Mouse (Mus musculus) embryonic stem cell, embryonic (primary cell): Measurements from ENCODE around the gene 1700020N01Rik.

Experiments
- CTCF ChIA-PET, 4 experiments: fragments of 300-600 bp in 2 of 4; fragments of 350-600 bp in 2 of 4; sonication (Branson Sonifier 250); formaldehyde crosslinking; loops; one replicate each; lab custom pipeline; 2022; ENCODE audit warnings: inconsistent platforms in 2 of 4; lab: Charles Lee
- POLR2A ChIA-PET, 4 experiments: fragments of 300-600 bp in 2 of 4; fragments of 350-600 bp in 2 of 4; sonication (Branson Sonifier 250); formaldehyde crosslinking; loops; one replicate each; lab custom pipeline; 2022; ENCODE audit warnings: antibody characterized with exemption in 4 of 4, inconsistent platforms in 1 of 4; lab: Charles Lee

Gene 1700020N01Rik

DNA sequence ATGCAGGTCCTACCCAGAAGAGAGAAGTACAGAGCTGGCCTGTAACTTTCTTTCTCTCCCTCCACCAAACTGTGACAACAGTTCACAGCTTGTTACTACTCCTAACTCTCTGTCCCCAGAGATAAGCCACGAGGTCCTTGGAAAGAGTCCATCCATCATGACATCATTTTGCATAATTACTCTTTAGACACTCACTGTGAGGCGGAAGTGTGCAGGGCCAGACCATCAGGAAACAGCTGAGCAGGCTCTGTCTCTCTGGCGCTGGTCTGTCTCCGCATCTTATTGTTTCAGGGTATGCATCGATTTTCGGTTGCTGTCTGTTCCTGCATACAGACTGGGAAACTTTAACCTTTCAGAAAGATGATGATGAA is 43.8 kb downstream of the 1700020N01Rik start:
- CTCF ChIA-PET, result interaction anchor here in 1 of 4 experiments (0.6 kb wide), 2 partner anchors 18 to 282 kb away, joined by 3 to 4 read pairs; no protein-coding TSS in a partner anchor
- POLR2A ChIA-PET, result interaction anchor here in 2 of 4 experiments (1.0 to 1.5 kb wide), 2 partner anchors 192 kb away, joined by 3 read pairs; no protein-coding TSS in a partner anchor

DNA sequence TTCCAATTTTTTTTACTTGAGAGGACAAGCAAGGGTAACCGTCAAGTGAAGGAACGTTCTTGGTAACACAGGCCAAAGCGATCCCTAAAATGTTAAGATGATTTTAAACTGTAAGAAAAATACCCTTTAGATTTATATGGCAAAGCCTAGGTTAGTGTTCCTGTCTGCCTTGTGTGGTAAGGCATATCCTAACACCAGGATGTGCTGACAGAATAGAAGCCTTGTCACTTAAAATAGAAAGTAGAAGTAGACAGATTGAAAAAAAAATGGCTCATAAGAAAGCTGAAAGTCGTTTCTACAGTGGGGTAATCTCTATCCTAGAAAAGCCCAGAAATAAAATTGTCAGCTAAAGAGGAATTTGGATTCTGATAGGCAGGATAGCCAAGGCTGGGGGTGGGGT is 58.4 kb downstream of the 1700020N01Rik start:
- POLR2A ChIA-PET, result no interaction called here
- CTCF ChIA-PET, result no interaction called here

DNA sequence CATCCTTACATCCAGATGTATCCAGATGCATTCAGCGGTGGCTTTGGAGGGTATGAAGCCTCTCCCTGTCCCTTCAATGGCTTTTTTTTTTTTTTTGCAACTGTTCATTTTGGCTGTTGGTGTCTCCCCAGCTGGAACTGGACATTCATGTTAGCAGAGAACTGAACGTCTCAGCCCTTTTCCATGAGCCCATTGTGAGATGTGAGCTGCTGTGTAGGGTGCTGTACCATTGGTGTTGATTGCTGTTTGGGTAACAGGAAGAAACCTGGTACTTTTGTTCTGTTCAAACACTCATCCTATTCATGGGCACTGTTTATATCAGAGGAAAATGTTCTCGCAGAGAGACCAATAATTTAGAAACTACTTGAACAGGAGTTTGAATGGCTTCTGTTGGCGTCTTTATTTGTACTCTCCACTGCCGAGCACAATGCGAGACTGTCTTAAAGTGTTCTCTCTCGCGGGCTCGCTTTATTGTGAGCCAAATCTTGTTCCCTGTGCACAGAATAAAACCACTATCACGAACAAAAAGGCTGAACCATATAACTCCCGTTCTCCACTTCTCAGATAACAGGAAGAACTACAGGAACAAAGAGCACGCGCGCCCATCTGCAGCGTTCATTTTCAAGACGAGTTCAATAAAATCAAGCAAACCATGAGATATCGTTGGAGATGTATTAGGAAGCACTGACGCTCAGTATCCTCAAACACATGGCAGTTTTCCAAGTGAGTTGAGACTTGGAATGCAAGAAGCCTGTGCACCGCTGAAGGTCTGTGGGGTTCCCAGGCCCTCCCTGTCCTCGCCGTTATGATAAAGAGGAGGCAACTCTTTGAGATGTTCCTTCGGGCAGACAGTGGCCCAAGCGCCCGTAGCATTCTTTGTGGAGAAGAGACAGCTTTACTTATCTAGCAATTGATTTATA is 59.7 kb downstream of the 1700020N01Rik start:
- CTCF ChIA-PET, result interaction anchor here in 3 of 4 experiments (0.6 to 0.9 kb wide), 3 partner anchors 10 to 618 kb away, joined by 3 to 9 read pairs (median 5); no protein-coding TSS in a partner anchor
- POLR2A ChIA-PET, result interaction anchor here in 1 of 4 experiments (0.6 kb wide), 1 partner anchor 623 kb away, joined by 4 read pairs; no protein-coding TSS in a partner anchor

DNA sequence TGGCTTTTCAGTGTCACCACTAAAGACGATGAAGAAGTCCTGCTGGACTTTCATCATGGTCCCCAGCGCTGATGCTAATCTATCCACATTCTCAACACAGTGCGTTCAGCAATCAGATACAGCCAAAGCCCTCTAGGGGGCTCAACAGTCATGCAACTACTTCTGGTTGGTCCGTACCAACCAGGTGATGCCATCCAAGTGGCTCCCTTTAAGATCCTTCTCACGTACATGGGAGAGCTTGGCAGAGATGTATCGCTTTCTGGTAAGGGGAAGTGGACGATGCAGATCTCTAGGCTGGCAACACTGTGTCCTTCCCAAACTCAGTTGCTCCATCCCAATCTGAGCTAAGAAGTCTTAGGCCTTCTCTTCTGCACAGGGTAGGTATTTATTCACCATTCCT is 60.5 kb downstream of the 1700020N01Rik start:
- ChIA-PET CTCF (interaction anchor here in 1 of 4 experiments (0.9 kb wide), 1 partner anchor 338 kb away, joined by 5 read pairs; no protein-coding TSS in a partner anchor), POLR2A (interaction anchor here in 1 of 4 experiments (0.9 kb wide), 1 partner anchor 334 kb away, joined by 3 read pairs; no protein-coding TSS in a partner anchor)

GRCm38 (mm10) chr10:21659576-21660246 is 66.8 kb downstream of the 1700020N01Rik start:
- POLR2A ChIA-PET, result no interaction called here
- CTCF ChIA-PET, result no interaction called here

- POLR2A ChIA-PET, result interaction anchor here in 1 of 4 experiments (1.8 kb wide), 1 partner anchor 320 kb away, joined by 3 read pairs; no protein-coding TSS in a partner anchor
- CTCF ChIA-PET, result no interaction called here
Measured at GRCm38 (mm10) chr10:21668976-21669375, 76.0 kb downstream of the 1700020N01Rik start.

DNA sequence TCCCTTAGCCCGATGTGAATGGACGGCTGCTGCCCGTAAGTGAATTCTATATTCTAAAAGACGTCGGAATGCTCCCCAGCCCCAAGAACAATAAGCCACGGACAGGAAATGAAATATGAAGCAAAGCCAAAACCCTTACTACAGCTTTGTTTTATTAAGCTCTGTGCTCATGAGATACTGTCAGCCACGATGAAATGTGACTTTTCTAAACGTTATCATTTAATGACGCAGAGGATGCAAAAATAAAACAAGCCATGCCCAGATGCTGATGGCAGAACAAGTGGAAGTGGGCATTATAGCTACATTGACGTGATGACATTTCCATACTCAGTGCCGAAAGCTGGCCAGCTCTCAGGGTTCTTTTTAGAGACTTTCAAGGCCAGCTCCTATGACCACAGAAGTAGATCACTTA is 76.8 kb downstream of the 1700020N01Rik start:
- CTCF ChIA-PET, result interaction anchor here in 1 of 4 experiments (0.5 kb wide), 1 partner anchor 331 kb away, joined by 6 read pairs; no protein-coding TSS in a partner anchor
- POLR2A ChIA-PET, result interaction anchor here in 1 of 4 experiments (1.8 kb wide), 1 partner anchor 319 kb away, joined by 3 read pairs; no protein-coding TSS in a partner anchor

GRCm38 (mm10) chr10:21670168-21670567 is 77.2 kb downstream of the 1700020N01Rik start:
- POLR2A ChIA-PET, result interaction anchor here in 1 of 4 experiments (1.8 kb wide), 1 partner anchor 319 kb away, joined by 3 read pairs; no protein-coding TSS in a partner anchor
- CTCF ChIA-PET, result interaction anchor here in 1 of 4 experiments (0.5 kb wide), 1 partner anchor 331 kb away, joined by 6 read pairs; no protein-coding TSS in a partner anchor
